ENCODE assay signal across 21 mouse cellular contexts in genomic region chr3:35106097-35106496, GRCm38 (mm10).
DNase-seq lines count a peak whose midpoint lies in the region; ATAC-seq lines count a peak whose summit lies in the region.
"Had no signal": no experiment of that assay in that cellular context is flagged by ENCODE, and none has a peak within 500 bp of the region (broad histone marks: within the 10 kb centered on the region; RNA-seq: fewer than 3 reads in every experiment).

No protein-coding gene starts in this region.

- peak overlapping the region; percentile 50; the same call in 1 of the 2 replicates for H3K27ac ChIP-seq in hindbrain, embryonic 10.5 days
- no peak overlapping the region for H3K27ac ChIP-seq in hindbrain, embryonic 14.5 days
- H3K27ac ChIP-seq in liver, embryonic 13.5 days: no peak overlapping the region
- no peak overlapping the region for H3K27ac ChIP-seq in liver, embryonic 12.5 days
- H3K27ac ChIP-seq: embryonic facial prominence, embryonic 13.5 days; embryonic facial prominence, embryonic 15.5 days; forebrain, embryonic 10.5 days; forebrain, embryonic 12.5 days had no signal

- H3K9me3 ChIP-seq in hindbrain, embryonic 10.5 days: no peaks in the 10 kb centered on the region
- H3K9me3 ChIP-seq in hindbrain, embryonic 14.5 days (ENCODE audit: control insufficient read depth, low read length): no peaks in the 10 kb centered on the region
- no peaks in the 10 kb centered on the region for H3K9me3 ChIP-seq in liver, embryonic 13.5 days (replicated peaks)
- no peaks in the 10 kb centered on the region for H3K9me3 ChIP-seq in liver, embryonic 12.5 days (replicated peaks)
- H3K9me3 ChIP-seq: embryonic facial prominence, embryonic 13.5 days; embryonic facial prominence, embryonic 15.5 days; forebrain, embryonic 10.5 days; forebrain, embryonic 12.5 days had no signal

- no peaks in the 10 kb centered on the region for H3K36me3 ChIP-seq in hindbrain, embryonic 10.5 days
- no peaks in the 10 kb centered on the region for H3K36me3 ChIP-seq in hindbrain, embryonic 14.5 days (replicated peaks; ENCODE audit: control insufficient read depth, insufficient read depth)
- H3K36me3 ChIP-seq in liver, embryonic 13.5 days: no peaks in the 10 kb centered on the region
- H3K36me3 ChIP-seq in liver, embryonic 12.5 days: no peaks in the 10 kb centered on the region
- H3K36me3 ChIP-seq: embryonic facial prominence, embryonic 13.5 days; embryonic facial prominence, embryonic 15.5 days; forebrain, embryonic 10.5 days; forebrain, embryonic 12.5 days had no signal

- H3K4me2 ChIP-seq in hindbrain, embryonic 14.5 days (replicated peaks): no peak overlapping the region
- H3K4me2 ChIP-seq in liver, embryonic 13.5 days: no peak overlapping the region
- no peak overlapping the region for H3K4me2 ChIP-seq in liver, embryonic 12.5 days
- H3K4me2 ChIP-seq: embryonic facial prominence, embryonic 13.5 days; embryonic facial prominence, embryonic 15.5 days; forebrain, embryonic 12.5 days had no signal

- peaks cover 4% of the 10 kb centered on the region; the same call in 1 of the 2 replicates for H3K27me3 ChIP-seq in hindbrain, embryonic 10.5 days (ENCODE audit: insufficient read depth, poor library complexity, severe bottlenecking)
- H3K27me3 ChIP-seq in hindbrain, embryonic 14.5 days (ENCODE audit: control insufficient read depth, insufficient read depth, low read length): peaks cover 5% of the 10 kb centered on the region; the same call in 1 of the 2 replicates
- no peaks in the 10 kb centered on the region for H3K27me3 ChIP-seq in liver, embryonic 13.5 days
- no peaks in the 10 kb centered on the region for H3K27me3 ChIP-seq in liver, embryonic 12.5 days (replicated peaks)
- H3K27me3 ChIP-seq: forebrain, embryonic 12.5 days had no signal

- no peak overlapping the region for H3K9ac ChIP-seq in hindbrain, embryonic 14.5 days
- H3K9ac ChIP-seq in liver, embryonic 13.5 days: no peak overlapping the region
- H3K9ac ChIP-seq in liver, embryonic 12.5 days: no peak overlapping the region
- H3K9ac ChIP-seq: embryonic facial prominence, embryonic 13.5 days; embryonic facial prominence, embryonic 15.5 days; forebrain, embryonic 12.5 days had no signal

- no peak overlapping the region for H3K4me3 ChIP-seq in hindbrain, embryonic 10.5 days
- no peak overlapping the region for H3K4me3 ChIP-seq in hindbrain, embryonic 14.5 days (replicated peaks; ENCODE audit: low read length)
- no peak overlapping the region for H3K4me3 ChIP-seq in liver, embryonic 13.5 days (replicated peaks)
- H3K4me3 ChIP-seq in liver, embryonic 12.5 days: no peak overlapping the region
- H3K4me3 ChIP-seq: embryonic facial prominence, embryonic 13.5 days; embryonic facial prominence, embryonic 15.5 days; erythroblast, embryonic 14.5 days; forebrain, embryonic 10.5 days; forebrain, embryonic 12.5 days had no signal

- no peak for ATAC-seq in hindbrain, embryonic 14.5 days (ENCODE audit: low FRiP score)
- ATAC-seq in liver, embryonic 13.5 days (ENCODE audit: low read depth): peak; percentile 36; the same call in 1 of the 2 replicates
- no peak for ATAC-seq in liver, embryonic 12.5 days
- ATAC-seq: forebrain, embryonic 14.5 days; forebrain, embryonic 16.5 days had no signal

- WGBS in hindbrain, embryonic 10.5 days: 87% methylated on average over 7 of the region's 7 CpGs
- 73% methylated on average over 7 of the region's 7 CpGs for WGBS in hindbrain, embryonic 14.5 days
- 31% methylated on average over 7 of the region's 7 CpGs for WGBS in liver, embryonic 13.5 days (ENCODE audit: insufficient replicate concordance)
- WGBS in liver, embryonic 12.5 days (ENCODE audit: insufficient replicate concordance): 41% methylated on average over 7 of the region's 7 CpGs

- DNase-seq in hindbrain, embryonic 10.5 days (ENCODE audit: low spot score): no peak
- no peak for DNase-seq in hindbrain, embryonic 14.5 days (ENCODE audit: low spot score)
- no peak for DNase-seq in liver, embryonic 13.5 days
- DNase-seq: adrenal gland, adult 2 months; adrenal gland, postnatal 10 days; adrenal gland, postnatal 25 days; cerebellum, adult 11 months; cerebellum, adult 18-20 months; cerebellum, adult 8-10 months; cerebellum, adult 9-11 months; cerebellum, postnatal 14 days; cerebellum, postnatal 36 days; embryo, embryonic 11 days had no signal

- peaks cover 49% of the 10 kb centered on the region for H3K4me1 ChIP-seq in hindbrain, embryonic 10.5 days (replicated peaks)
- peaks cover 7% of the 10 kb centered on the region; the same call in 1 of the 2 replicates for H3K4me1 ChIP-seq in hindbrain, embryonic 14.5 days (replicated peaks; ENCODE audit: control insufficient read depth, insufficient read depth, low read length)
- no peaks in the 10 kb centered on the region for H3K4me1 ChIP-seq in liver, embryonic 13.5 days (replicated peaks)
- H3K4me1 ChIP-seq in liver, embryonic 12.5 days: no peaks in the 10 kb centered on the region
